Mouse (Mus musculus): ENCODE results near the gene Tomm20. TPM values are rescaled to one million over a fixed set of nuclear protein-coding genes. Genes with fewer than 3 reads are reported as not detected.
A peak's percentile ranks its signal among the peaks of the same experiment; 100 is the strongest.
"Not testable (repeated sequence)": the region's sequence is repeated elsewhere in the genome, so short reads cannot be mapped to it uniquely, and the experiment has no call there.

The Tomm20 gene
- total RNA-seq, 1 experiment from 2014 or later, result 100 TPM

- no peak for ATAC-seq (replicated peaks; ENCODE audit: insufficient number of reproducible peaks, low FRiP score, low TSS enrichment, poor library complexity, severe bottlenecking)
Observed at GRCm38 (mm10) chr8:126901612-126902011, 44.0 kb downstream of the Tomm20 start.

- no peak for ATAC-seq (replicated peaks; ENCODE audit: insufficient number of reproducible peaks, low FRiP score, low TSS enrichment, poor library complexity, severe bottlenecking)
Observed at GRCm38 (mm10) chr8:126901049-126901448, 44.6 kb downstream of the Tomm20 start.

GRCm38 (mm10) chr8:126895133-126895532 is 50.5 kb downstream of the Tomm20 start:
- ATAC-seq (replicated peaks; ENCODE audit: insufficient number of reproducible peaks, low FRiP score, low TSS enrichment, poor library complexity, severe bottlenecking), result no peak

- ATAC-seq (replicated peaks; ENCODE audit: insufficient number of reproducible peaks, low FRiP score, low TSS enrichment, poor library complexity, severe bottlenecking), result no peak
Observed at GRCm38 (mm10) chr8:126887639-126888006, 58.0 kb downstream of the Tomm20 start.

- 0 out of 2 replicates have a peak, but pooled peaks have one; percentile 10 for ATAC-seq (replicated peaks; ENCODE audit: insufficient number of reproducible peaks, low FRiP score, low TSS enrichment, poor library complexity, severe bottlenecking)
Observed at GRCm38 (mm10) chr8:126886741-126887638, 58.7 kb downstream of the Tomm20 start.

GRCm38 (mm10) chr8:126885554-126886485 is 59.8 kb downstream of the Tomm20 start:
- no peak; the same call in 1 of the 2 replicates for ATAC-seq (replicated peaks; ENCODE audit: insufficient number of reproducible peaks, low FRiP score, low TSS enrichment, poor library complexity, severe bottlenecking)

- no peak for ATAC-seq (replicated peaks; ENCODE audit: insufficient number of reproducible peaks, low FRiP score, low TSS enrichment, poor library complexity, severe bottlenecking)
Observed at GRCm38 (mm10) chr8:126884202-126884926, 61.3 kb downstream of the Tomm20 start.

GRCm38 (mm10) chr8:126883752-126884151 is 61.9 kb downstream of the Tomm20 start:
- no peak for ATAC-seq (replicated peaks; ENCODE audit: insufficient number of reproducible peaks, low FRiP score, low TSS enrichment, poor library complexity, severe bottlenecking)

- not testable (repeated sequence) for ATAC-seq (replicated peaks; ENCODE audit: insufficient number of reproducible peaks, low FRiP score, low TSS enrichment, poor library complexity, severe bottlenecking)
Observed at GRCm38 (mm10) chr8:126882586-126882985, 63.1 kb downstream of the Tomm20 start.

GRCm38 (mm10) chr8:126881641-126882140 is 64.0 kb downstream of the Tomm20 start:
- ATAC-seq (replicated peaks; ENCODE audit: insufficient number of reproducible peaks, low FRiP score, low TSS enrichment, poor library complexity, severe bottlenecking), result peak; percentile 44; the same call in 1 of the 2 replicates

Other genes with a start within 250 kb of the Tomm20 start
- gene Rbm34, start 25.2 kb upstream of the Tomm20 start, total RNA-seq (2017), result 42.1 to 45.2 TPM (median 44.1 TPM) in 3 replicates
- gene Pard3, start 118.0 kb upstream of the Tomm20 start, total RNA-seq (2017), result not detected in 3 replicates

Data from monocyte, adult 5-6 weeks (primary cell).